Comparison of ENCODE assay signal across 24 mouse cellular contexts in the genomic region with DNA sequence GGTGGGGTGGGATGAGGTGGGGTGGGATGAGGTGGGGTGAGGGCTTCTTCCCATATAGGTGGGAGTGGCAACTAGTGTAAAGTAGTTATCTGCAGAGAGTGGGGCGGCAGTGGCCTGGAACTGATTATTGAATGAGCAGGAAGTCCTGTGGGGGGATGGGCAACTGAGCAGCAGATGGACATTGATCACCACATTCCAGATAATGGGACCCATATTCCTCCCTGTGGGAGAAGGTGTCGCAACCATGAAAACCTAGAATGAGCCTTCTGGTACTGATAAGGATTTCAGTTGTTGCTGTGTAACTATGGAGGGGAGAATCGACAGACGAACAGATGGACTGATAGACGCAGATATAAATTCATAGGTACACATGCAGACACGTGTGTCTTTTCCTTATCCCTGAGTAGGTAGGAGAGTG. TPM values are rescaled to one million over a fixed set of nuclear protein-coding genes. Genes with fewer than 3 reads are reported as not detected.
A peak's percentile ranks its signal among the peaks of the same experiment; 100 is the strongest.
DNase-seq lines count a peak whose midpoint lies in the region; ATAC-seq and TF ChIP-seq lines count a peak whose summit lies in the region.
"Had no signal": no experiment of that assay in that cellular context is flagged by ENCODE, and none has a peak within 500 bp of the region (broad histone marks: within the 10 kb centered on the region; RNA-seq: fewer than 3 reads in every experiment).

No protein-coding gene starts in this region.

- H3K4me2 ChIP-seq in intestine, postnatal 0 days (replicated peaks; ENCODE audit: low read depth): no peak overlapping the region
- peak overlapping the region; percentile 24; the same call in 1 of the 2 replicates for H3K4me2 ChIP-seq in liver, embryonic 14.5 days (ENCODE audit: low read depth)
- H3K4me2 ChIP-seq: forebrain, embryonic 15.5 days; heart, embryonic 13.5 days; limb, embryonic 12.5 days; lung, embryonic 15.5 days; midbrain, embryonic 11.5 days had no signal

- no peak overlapping the region for H3K9ac ChIP-seq in intestine, postnatal 0 days (ENCODE audit: low read depth, low read length)
- no peak overlapping the region; the same call in 1 of the 2 replicates for H3K9ac ChIP-seq in liver, embryonic 14.5 days (replicated peaks)
- H3K9ac ChIP-seq: forebrain, embryonic 15.5 days; heart, embryonic 13.5 days; limb, embryonic 12.5 days; lung, embryonic 15.5 days had no signal

- peaks cover 20% of the 10 kb centered on the region for H3K36me3 ChIP-seq in intestine, postnatal 0 days (ENCODE audit: control insufficient read depth, insufficient read depth)
- H3K36me3 ChIP-seq in liver, embryonic 14.5 days (replicated peaks; ENCODE audit: control insufficient read depth, insufficient read depth, low read depth): no peaks in the 10 kb centered on the region; the same call in 1 of the 2 replicates
- H3K36me3 ChIP-seq: forebrain, embryonic 15.5 days; limb, embryonic 12.5 days; lung, embryonic 15.5 days had no signal

- ATAC-seq in intestine, postnatal 0 days: peak; percentile 79
- peak; percentile 64 for ATAC-seq in liver, embryonic 14.5 days (ENCODE audit: insufficient read depth)
- no peak for ATAC-seq in monocyte, adult 5-6 weeks (replicated peaks; ENCODE audit: insufficient number of reproducible peaks, low FRiP score, low TSS enrichment, poor library complexity, severe bottlenecking)
- ATAC-seq: activated CD4-positive, CD25-positive, alpha-beta regulatory T cell, adult 4 months; forebrain, embryonic 15.5 days; hindbrain, postnatal 0 days had no signal

- peak; percentile 55; the same call in 1 of the 2 replicates for TF ChIP-seq EP300 in liver, embryonic 14.5 days (IDR thresholded peaks at IDR 0.05; ENCODE audit: low read depth)

- DNase-seq in cerebellum, postnatal 10 days: peak; percentile 70 to 73
- no peak for DNase-seq in cerebellum, postnatal 4 days (ENCODE audit: low spot score in 2 of 2)
- DNase-seq in liver, embryonic 14.5 days (ENCODE audit: low read depth in 3 of 3, low spot score in 3 of 3): peak; percentile 50 to 61 (median 61)
- peak; percentile 71 for DNase-seq in yolk sac, embryonic 10.5 days (ENCODE audit: low spot score)
- no peak for DNase-seq in urinary bladder, adult 2 months (ENCODE audit: low spot score)
- no peak for DNase-seq in urinary bladder, postnatal 4 days (ENCODE audit: low spot score in 2 of 2)
- DNase-seq: adrenal gland, postnatal 25 days; cerebellum, adult 18-20 months; gastrocnemius, postnatal 14 days; heart, adult 18-20 months; kidney, adult 8-10 months; kidney, postnatal 25 days; layer of hippocampus, adult 9-11 months; lung, postnatal 4 days; retina, postnatal 1 day had no signal

- WGBS in intestine, postnatal 0 days: 41% methylated on average over 6 of the region's 6 CpGs
- 6% methylated on average over 6 of the region's 6 CpGs for WGBS in liver, embryonic 14.5 days (ENCODE audit: insufficient replicate concordance)

- TF ChIP-seq CTCF in intestine, postnatal 0 days (IDR thresholded peaks at IDR 0.05; ENCODE audit: low read depth): no peak
- no peak for TF ChIP-seq CTCF in liver, embryonic 14.5 days (IDR thresholded peaks at IDR 0.05; ENCODE audit: low read depth)

- no peak overlapping the region for H3K4me3 ChIP-seq in intestine, postnatal 0 days (ENCODE audit: low read depth, low read length)
- no peak overlapping the region for H3K4me3 ChIP-seq in liver, embryonic 14.5 days (ENCODE audit: insufficient read depth in 1 of 2, low read depth in 2 of 2, low read length in 2 of 2)
- H3K4me3 ChIP-seq: forebrain, embryonic 15.5 days; heart, embryonic 13.5 days; limb, embryonic 12.5 days; lung, embryonic 15.5 days had no signal

- H3K27ac ChIP-seq in intestine, postnatal 0 days (ENCODE audit: low read depth, low read length): peak overlapping the region; percentile 66
- H3K27ac ChIP-seq in liver, embryonic 14.5 days: peak overlapping the region; percentile 31
- H3K27ac ChIP-seq: forebrain, embryonic 15.5 days; heart, embryonic 13.5 days; hindbrain, postnatal 0 days; limb, embryonic 12.5 days; lung, embryonic 15.5 days had no signal

- no peaks in the 10 kb centered on the region for H3K27me3 ChIP-seq in intestine, postnatal 0 days (replicated peaks; ENCODE audit: control insufficient read depth, insufficient read depth, low read length)
- no peaks in the 10 kb centered on the region for H3K27me3 ChIP-seq in liver, embryonic 14.5 days (ENCODE audit: control insufficient read depth, insufficient read depth, low read length)
- H3K27me3 ChIP-seq: forebrain, embryonic 15.5 days; heart, embryonic 13.5 days; limb, embryonic 12.5 days; lung, embryonic 15.5 days had no signal

- H3K9me3 ChIP-seq in intestine, postnatal 0 days (ENCODE audit: control insufficient read depth): no peaks in the 10 kb centered on the region
- H3K9me3 ChIP-seq in liver, embryonic 14.5 days (ENCODE audit: control insufficient read depth, low read length): no peaks in the 10 kb centered on the region
- H3K9me3 ChIP-seq: forebrain, embryonic 15.5 days; heart, embryonic 13.5 days; limb, embryonic 12.5 days; lung, embryonic 15.5 days had no signal

- no peaks in the 10 kb centered on the region for H3K4me1 ChIP-seq in intestine, postnatal 0 days (replicated peaks; ENCODE audit: control insufficient read depth, insufficient read depth, low read length)
- H3K4me1 ChIP-seq in liver, embryonic 14.5 days (replicated peaks; ENCODE audit: control insufficient read depth in 2 of 2, insufficient read depth in 2 of 2, low read length in 1 of 2): peaks cover 47 to 58% of the 10 kb centered on the region in 2 experiments
- H3K4me1 ChIP-seq: forebrain, embryonic 15.5 days; limb, embryonic 12.5 days had no signal

RNA-seq across cellular contexts. Expression of a gene that starts 25.4 kb away (rescaled TPM):
- polyA plus RNA-seq in intestine, postnatal 0 days (2015; fragmentation: Nextera tagmentation; extraction: Ambion mirVana): 156 and 160 TPM in 2 replicates
- polyA plus RNA-seq in liver, embryonic 14.5 days (2012; rRNA removed): 31.3 and 35.2 TPM in 2 replicates
- polyA plus RNA-seq in liver, embryonic 14.5 days (2014; fragmentation: Nextera tagmentation; extraction: Ambion mirVana): 54.3 and 60.1 TPM in 2 replicates
- polyA plus RNA-seq in urinary bladder, adult 2 months (2012; rRNA removed): 81.4 and 102 TPM in 2 replicates
- 96.2 to 100 TPM (median 98.7 TPM) in 3 replicates for total RNA-seq in monocyte, adult 5-6 weeks (2017)

RNA-seq across cellular contexts. Expression of a gene that starts 37.6 kb away (rescaled TPM):
- polyA plus RNA-seq in intestine, postnatal 0 days (2015; fragmentation: Nextera tagmentation; extraction: Ambion mirVana): 70.6 and 71.2 TPM in 2 replicates
- 5.1 and 8.8 TPM in 2 replicates for polyA plus RNA-seq in liver, embryonic 14.5 days (2012; rRNA removed)
- 10.6 and 11.5 TPM in 2 replicates for polyA plus RNA-seq in liver, embryonic 14.5 days (2014; fragmentation: Nextera tagmentation; extraction: Ambion mirVana)
- 16.0 and 16.5 TPM in 2 replicates for polyA plus RNA-seq in urinary bladder, adult 2 months (2012; rRNA removed)
- total RNA-seq in monocyte, adult 5-6 weeks (2017): 99.7 to 113 TPM (median 103 TPM) in 3 replicates

Comparison
In these comparisons a context has a peak if more than half of its experiments do, and no peak if none do; other contexts are left out.
1. DNase-seq: peak in cerebellum, postnatal 10 days (2 of 2), liver, embryonic 14.5 days (3 of 3) and yolk sac, embryonic 10.5 days (single experiment); none in cerebellum, postnatal 4 days (0 of 2), urinary bladder, adult 2 months (single experiment) and urinary bladder, postnatal 4 days (0 of 2).